Mouse (Mus musculus): ENCODE measurements around the gene Dip2a. TPM values are rescaled to one million over a fixed set of nuclear protein-coding genes. Genes with fewer than 3 reads are reported as not detected.

Gene Dip2a
- polyA plus RNA-seq, 1 experiment from 2014 or later = 19.2 TPM

DNA sequence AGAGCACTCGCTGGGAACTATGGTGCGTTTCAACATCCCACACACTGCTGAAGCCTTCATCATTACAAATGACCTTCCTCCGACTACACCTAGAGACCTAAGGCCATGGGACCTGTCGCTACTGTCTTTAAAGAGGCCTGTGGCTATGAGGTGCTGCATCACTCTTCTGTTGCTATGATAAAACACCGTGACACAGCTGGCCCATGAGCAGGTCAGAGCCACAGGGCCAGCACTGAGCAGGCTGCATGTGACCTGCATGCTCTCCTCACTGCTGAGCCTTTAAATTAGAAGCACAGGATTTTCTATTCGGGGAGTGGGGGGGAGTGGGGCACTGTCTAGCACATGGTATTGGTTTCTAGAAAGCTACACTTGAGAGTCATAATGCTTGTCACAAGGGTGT is 133.0 kb downstream of the Dip2a start:
- ATAC-seq = no peak
- no peak overlapping the region for H3K27ac ChIP-seq (ENCODE audit: low read length)
- WGBS = 95% methylated on average over 6 of the region's 6 CpGs
- H3K4me3 ChIP-seq (ENCODE audit: low read depth, low read length) = no peak overlapping the region
- H3K9ac ChIP-seq (ENCODE audit: low read depth, low read length) = no peak overlapping the region
- H3K36me3 ChIP-seq (ENCODE audit: control insufficient read depth, insufficient read depth, low read length) = peaks cover 70% of the 10 kb centered on the region
- H3K4me1 ChIP-seq (ENCODE audit: control insufficient read depth, insufficient read depth, low read length) = no peaks in the 10 kb centered on the region
- H3K27me3 ChIP-seq (ENCODE audit: control insufficient read depth, insufficient read depth, low read depth, low read length) = no peaks in the 10 kb centered on the region
- H3K9me3 ChIP-seq (replicated peaks; ENCODE audit: control insufficient read depth, low read length, poor library complexity, severe bottlenecking) = peaks cover 11% of the 10 kb centered on the region
- no peak overlapping the region for H3K4me2 ChIP-seq (ENCODE audit: low read length)

DNA sequence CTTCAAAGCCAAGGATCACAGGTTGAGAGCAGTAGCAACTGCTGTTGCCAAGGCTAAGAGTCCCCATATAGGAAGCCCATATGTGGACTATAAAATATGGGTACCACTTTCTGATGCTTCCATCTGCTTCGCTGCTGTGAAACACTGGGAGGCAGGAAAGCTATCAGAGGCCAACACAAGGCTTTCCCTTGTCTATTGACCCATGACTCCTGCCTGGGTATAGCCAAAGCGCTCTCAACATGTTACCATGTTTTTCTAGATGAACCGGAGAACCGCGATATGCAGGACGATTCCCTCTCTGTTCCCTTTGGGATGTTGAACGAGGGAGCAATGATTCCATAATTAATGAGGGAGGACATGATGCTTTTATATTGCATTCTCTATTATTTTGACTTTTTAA is 134.3 kb downstream of the Dip2a start:
- no peak overlapping the region for H3K27ac ChIP-seq (ENCODE audit: low read length)
- peaks cover 9% of the 10 kb centered on the region for H3K9me3 ChIP-seq (replicated peaks; ENCODE audit: control insufficient read depth, low read length, poor library complexity, severe bottlenecking)
- H3K9ac ChIP-seq (ENCODE audit: low read depth, low read length) = no peak overlapping the region
- no peaks in the 10 kb centered on the region for H3K27me3 ChIP-seq (ENCODE audit: control insufficient read depth, insufficient read depth, low read depth, low read length)
- no peak for ATAC-seq
- no peak overlapping the region for H3K4me3 ChIP-seq (ENCODE audit: low read depth, low read length)
- whole genome bisulfite sequencing = 95% methylated on average over 7 of the region's 7 CpGs
- H3K4me2 ChIP-seq (ENCODE audit: low read length) = no peak overlapping the region
- no peaks in the 10 kb centered on the region for H3K4me1 ChIP-seq (ENCODE audit: control insufficient read depth, insufficient read depth, low read length)
- peaks cover 62% of the 10 kb centered on the region for H3K36me3 ChIP-seq (ENCODE audit: control insufficient read depth, insufficient read depth, low read length)

Other genes starting within 250 kb of the Dip2a start
- gene Slc5a4b, start 234.3 kb downstream of the Dip2a start, polyA plus RNA-seq (2015; fragmentation: Nextera tagmentation; extraction: Ambion mirVana) = not detected in 2 replicates
- gene Slc5a4a, start 197.8 kb downstream of the Dip2a start, polyA plus RNA-seq (2015; fragmentation: Nextera tagmentation; extraction: Ambion mirVana) = 0.11 and 0.32 TPM in 2 replicates
- gene Prmt2, start 107.4 kb downstream of the Dip2a start, polyA plus RNA-seq (2015; fragmentation: Nextera tagmentation; extraction: Ambion mirVana) = 419 and 423 TPM in 2 replicates
- gene S100b, start 91.4 kb downstream of the Dip2a start, polyA plus RNA-seq (2015; fragmentation: Nextera tagmentation; extraction: Ambion mirVana) = 0.92 and 2.1 TPM in 2 replicates
- not detected in 2 replicates for gene AC141477.1, start 95.2 kb upstream of the Dip2a start, polyA plus RNA-seq (2015; fragmentation: Nextera tagmentation; extraction: Ambion mirVana)
- gene Pcnt, start 97.5 kb upstream of the Dip2a start, polyA plus RNA-seq (2015; fragmentation: Nextera tagmentation; extraction: Ambion mirVana) = 6.5 and 7.0 TPM in 2 replicates
- gene 2610028H24Rik, start 103.8 kb upstream of the Dip2a start, polyA plus RNA-seq (2015; fragmentation: Nextera tagmentation; extraction: Ambion mirVana) = not detected in 2 replicates
- gene Mcm3ap, start 123.6 kb upstream of the Dip2a start, polyA plus RNA-seq (2015; fragmentation: Nextera tagmentation; extraction: Ambion mirVana) = 61.4 and 69.9 TPM in 2 replicates
- gene Ybey, start 123.8 kb upstream of the Dip2a start, polyA plus RNA-seq (2015; fragmentation: Nextera tagmentation; extraction: Ambion mirVana) = 6.4 and 6.7 TPM in 2 replicates
- 44.6 and 45.7 TPM in 2 replicates for gene Lss, start 186.3 kb upstream of the Dip2a start, polyA plus RNA-seq (2015; fragmentation: Nextera tagmentation; extraction: Ambion mirVana)
- 0.16 TPM in 1 of 2 replicates, not detected in the other for gene Spatc1l, start 217.0 kb upstream of the Dip2a start, polyA plus RNA-seq (2015; fragmentation: Nextera tagmentation; extraction: Ambion mirVana)
- 0.09 TPM in 1 of 2 replicates, not detected in the other for gene Ftcd, start 230.4 kb upstream of the Dip2a start, polyA plus RNA-seq (2015; fragmentation: Nextera tagmentation; extraction: Ambion mirVana)